Mouse (Mus musculus) hindbrain, embryonic 12.5 days (tissue): Measurements from ENCODE around the gene Pdx1. TPM values are rescaled to one million over a fixed set of nuclear protein-coding genes. Genes with fewer than 3 reads are reported as not detected.
A peak's percentile ranks its signal among the peaks of the same experiment; 100 is the strongest.

Experiments
- ATAC-seq: fragments of 200-750 bp; cut with Nextera tagmentation; 2 replicates; pipeline ENCODE4 v1.8.0; 2017; ENCODE audit warnings: moderate TSS enrichment; ENCODE audit not compliant: low FRiP score
- H3K27ac ChIP-seq: fragments of 300-500 bp; sonication (generic); 2 replicates; pipeline ENCODE4 v1.5.1; 2016; ENCODE audit warnings: mild to moderate bottlenecking
- H3K27me3 ChIP-seq: fragments of 300-500 bp; sonication (generic); 2 replicates; pipeline ENCODE4 v1.6.1; 2016; ENCODE audit warnings: mild to moderate bottlenecking
- H3K36me3 ChIP-seq: fragments of 300-500 bp; sonication (generic); 2 replicates; pipeline ENCODE4 v1.6.1; 2016; ENCODE audit warnings: mild to moderate bottlenecking
- H3K4me1 ChIP-seq: fragments of 300-500 bp; sonication (generic); 2 replicates; pipeline ENCODE4 v1.6.1; 2016
- H3K4me2 ChIP-seq: fragments of 300-500 bp; sonication (generic); replicated peaks from 2 replicates; pipeline ENCODE4 v1.6.1; 2016; ENCODE audit warnings: mild to moderate bottlenecking
- H3K4me3 ChIP-seq: fragments of 300-500 bp; sonication (generic); 2 replicates; pipeline ENCODE4 v1.5.1; 2016; ENCODE audit warnings: mild to moderate bottlenecking
- H3K9ac ChIP-seq: fragments of 300-500 bp; sonication (generic); 2 replicates; pipeline ENCODE4 v1.6.1; 2016; ENCODE audit warnings: mild to moderate bottlenecking, moderate library complexity
- H3K9me3 ChIP-seq: fragments of 300-500 bp; sonication (generic); replicated peaks from 2 replicates; pipeline ENCODE4 v1.6.1; 2016; ENCODE audit warnings: mild to moderate bottlenecking
- WGBS: fragments of 180-500 bp; shearing (Covaris S2); methylation state at CpG from one replicate; pipeline ENCODE4 v1.1.7; 2016; 5-methylcytosine and 5-hydroxymethylcytosine counted together
- polyA plus RNA-seq: library from polyadenylated mRNA; unstranded; fragments of >200 nt; fragmentation: Nextera tagmentation; extraction: Ambion mirVana; gene quantifications from 2 replicates; pipeline ENCODE4 v1.2.1, GENCODE M21; 2016

The Pdx1 gene
- polyA plus RNA-seq, 1 experiment from 2014 or later, result not detected

DNA sequence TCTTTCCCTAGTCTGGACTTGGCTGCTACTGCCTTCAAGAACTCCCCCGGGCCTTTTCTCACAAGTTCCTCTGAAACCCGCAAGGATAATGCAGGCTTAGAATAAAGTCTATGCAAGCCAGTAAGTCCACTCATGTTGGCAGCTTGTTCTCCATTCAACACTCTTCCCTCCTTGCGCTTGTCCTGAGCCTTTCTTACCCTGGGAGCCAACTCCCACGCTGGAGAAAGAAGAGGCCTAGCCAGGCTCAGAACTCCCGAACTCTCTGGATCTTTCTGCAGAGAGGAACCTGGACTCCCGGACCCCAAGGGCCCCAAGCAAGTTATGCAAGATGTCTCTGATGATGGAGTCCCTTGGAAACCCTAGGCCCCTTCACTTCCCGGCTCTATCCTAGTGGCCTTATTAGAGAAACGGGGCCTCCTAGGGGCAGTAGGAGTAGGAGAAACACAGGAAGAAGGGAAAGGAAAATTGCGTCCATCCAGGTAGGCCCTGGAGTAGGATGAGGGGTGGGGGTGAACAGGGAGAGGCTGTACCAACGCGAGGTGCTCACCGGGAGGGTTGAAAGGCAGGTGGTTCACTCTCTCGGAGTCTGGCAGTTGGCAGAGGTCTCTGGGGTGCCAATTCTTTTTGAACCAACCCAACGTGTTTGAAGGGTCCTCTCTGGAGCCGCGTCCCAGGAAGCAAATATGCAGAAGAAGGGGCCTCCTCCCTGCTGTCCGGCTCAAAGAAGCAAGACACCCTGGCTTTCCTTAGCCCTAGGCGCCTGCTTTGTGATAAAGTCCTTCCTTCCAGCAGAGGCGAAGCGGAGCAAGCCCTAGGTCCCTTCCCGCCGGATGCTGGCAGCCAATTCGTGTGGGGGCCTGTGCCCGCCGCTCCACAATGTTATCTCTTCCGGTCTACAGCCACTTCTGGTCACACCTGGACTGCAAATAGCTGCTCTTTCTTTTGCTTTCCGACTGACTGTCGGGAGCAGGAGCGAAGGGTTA is 1.2 kb downstream of the Pdx1 start:
- under 1% methylated on average over 29 of the region's 29 CpGs for WGBS
- Histone ChIP-seq H3K4me1 (no peaks in the 10 kb centered on the region), H3K4me2 (no peak overlapping the region), H3K27me3 (peaks cover 96% of the 10 kb centered on the region), H3K9me3 (no peaks in the 10 kb centered on the region), H3K4me3 (no peak overlapping the region), H3K36me3 (no peaks in the 10 kb centered on the region), H3K9ac (no peak overlapping the region), H3K27ac (no peak overlapping the region)
- no peak for ATAC-seq

DNA sequence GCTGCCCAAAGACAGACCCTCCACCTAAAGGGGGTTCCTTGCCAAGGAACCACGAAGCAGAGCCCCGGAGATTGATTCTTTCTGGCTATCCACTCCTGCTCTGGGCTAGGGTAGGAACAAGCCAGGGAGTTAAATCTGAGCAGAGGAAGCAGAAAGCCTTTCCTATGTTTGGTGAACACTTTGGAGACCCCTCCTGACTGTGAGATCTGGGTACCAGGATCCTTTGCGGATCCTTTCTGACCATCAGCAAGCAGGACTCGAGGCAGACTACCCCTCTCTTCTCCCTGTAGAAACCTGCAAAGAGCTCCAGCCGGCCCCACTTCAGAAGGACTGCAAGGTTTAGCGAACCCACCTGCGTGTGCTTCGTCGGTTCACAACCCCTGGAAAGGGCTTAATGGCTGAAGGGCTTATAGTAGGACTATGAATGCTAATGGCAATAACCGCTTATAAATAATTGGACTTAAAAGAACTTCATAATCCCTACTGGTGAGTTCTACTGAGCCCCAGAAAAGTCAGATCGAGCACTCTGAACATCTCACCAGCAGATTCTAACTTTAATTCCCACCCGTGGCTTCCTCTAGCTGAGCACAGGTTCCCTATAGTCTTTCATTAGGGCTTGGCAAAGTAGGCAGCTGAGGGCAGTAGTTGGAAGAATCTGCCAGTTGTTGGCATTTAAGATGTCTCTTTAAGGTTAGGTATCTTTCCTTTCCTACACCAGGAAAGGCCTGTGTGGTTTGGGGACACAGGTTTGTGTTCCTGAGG is 2.5 kb downstream of the Pdx1 start:
- 3% methylated on average over 12 of the region's 12 CpGs for WGBS
- no peak overlapping the region for H3K4me3 ChIP-seq
- H3K36me3 ChIP-seq, result no peaks in the 10 kb centered on the region
- no peak overlapping the region for H3K4me2 ChIP-seq
- H3K27ac ChIP-seq, result no peak overlapping the region
- no peaks in the 10 kb centered on the region for H3K9me3 ChIP-seq
- no peak overlapping the region for H3K9ac ChIP-seq
- no peaks in the 10 kb centered on the region for H3K4me1 ChIP-seq
- ATAC-seq, result no peak
- peaks cover 96% of the 10 kb centered on the region for H3K27me3 ChIP-seq

DNA sequence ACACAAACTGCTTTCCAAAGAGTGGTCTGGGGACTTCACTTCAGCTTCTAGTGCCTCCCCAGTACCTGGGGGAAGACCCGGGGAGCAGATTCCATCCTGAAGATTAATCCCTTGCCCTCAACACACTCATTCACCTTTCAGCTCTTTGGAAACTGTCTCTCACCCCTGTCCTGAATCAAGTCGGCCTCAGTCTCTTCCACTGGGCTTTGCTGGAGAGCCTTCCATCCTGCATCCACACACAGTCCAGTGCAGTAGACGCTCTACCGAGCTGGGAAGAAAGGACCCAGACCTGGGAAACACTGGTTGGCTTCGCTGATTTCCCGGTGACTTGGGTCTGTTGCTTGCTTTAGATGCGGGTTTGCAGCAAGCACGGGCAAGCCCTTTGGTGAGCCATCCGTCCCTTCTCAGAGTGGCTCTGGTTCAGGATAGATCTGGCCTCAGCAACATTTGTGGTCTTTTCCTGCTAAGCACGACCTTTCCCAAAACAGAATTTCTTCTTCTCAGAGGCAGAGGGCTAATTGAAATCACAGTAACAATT is 3.1 kb downstream of the Pdx1 start:
- peaks cover 96% of the 10 kb centered on the region for H3K27me3 ChIP-seq
- H3K9ac ChIP-seq, result no peak overlapping the region
- no peak for ATAC-seq
- H3K27ac ChIP-seq, result no peak overlapping the region
- no peak overlapping the region for H3K4me3 ChIP-seq
- no peaks in the 10 kb centered on the region for H3K9me3 ChIP-seq
- no peaks in the 10 kb centered on the region for H3K4me1 ChIP-seq
- WGBS, result 1% methylated on average over 10 of the region's 10 CpGs
- H3K4me2 ChIP-seq, result no peak overlapping the region
- no peaks in the 10 kb centered on the region for H3K36me3 ChIP-seq

GRCm38 (mm10) chr5:147274174-147275141 is 4.7 kb downstream of the Pdx1 start:
- H3K27ac ChIP-seq, result no peak overlapping the region
- peaks cover 96% of the 10 kb centered on the region for H3K27me3 ChIP-seq
- no peak overlapping the region for H3K4me2 ChIP-seq
- H3K4me3 ChIP-seq, result no peak overlapping the region
- under 1% methylated on average over 48 of the region's 48 CpGs for WGBS
- H3K9ac ChIP-seq, result no peak overlapping the region
- H3K9me3 ChIP-seq, result no peaks in the 10 kb centered on the region
- H3K36me3 ChIP-seq, result no peaks in the 10 kb centered on the region
- ATAC-seq, result no peak
- H3K4me1 ChIP-seq, result no peaks in the 10 kb centered on the region

DNA sequence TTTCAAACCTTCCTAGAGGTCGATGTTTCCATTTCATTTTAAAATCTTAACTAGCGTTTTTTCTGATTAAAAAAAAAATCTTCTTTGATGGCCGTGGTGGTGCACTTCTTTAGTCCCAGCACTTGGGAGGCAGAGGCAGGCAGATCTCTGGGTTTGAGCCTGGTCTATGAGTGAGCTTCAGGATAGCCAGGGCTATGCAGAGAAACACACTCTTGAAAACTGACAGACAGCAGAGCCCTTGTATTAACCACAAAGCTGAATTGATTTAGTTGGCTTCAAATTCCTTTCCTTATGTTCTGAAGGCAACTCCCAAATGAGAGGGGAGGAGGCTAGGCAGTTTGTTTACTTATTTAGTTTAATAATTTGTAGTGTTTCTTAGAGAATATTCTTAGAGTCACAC is 6.0 kb downstream of the Pdx1 start:
- Histone ChIP-seq H3K36me3 (no peaks in the 10 kb centered on the region), H3K4me1 (no peaks in the 10 kb centered on the region), H3K4me2 (no peak overlapping the region), H3K27me3 (peaks cover 96% of the 10 kb centered on the region), H3K9me3 (no peaks in the 10 kb centered on the region), H3K9ac (no peak overlapping the region), H3K4me3 (no peak overlapping the region), H3K27ac (no peak overlapping the region)
- whole genome bisulfite sequencing, result 13% methylated on average over 3 of the region's 3 CpGs
- no peak for ATAC-seq

DNA sequence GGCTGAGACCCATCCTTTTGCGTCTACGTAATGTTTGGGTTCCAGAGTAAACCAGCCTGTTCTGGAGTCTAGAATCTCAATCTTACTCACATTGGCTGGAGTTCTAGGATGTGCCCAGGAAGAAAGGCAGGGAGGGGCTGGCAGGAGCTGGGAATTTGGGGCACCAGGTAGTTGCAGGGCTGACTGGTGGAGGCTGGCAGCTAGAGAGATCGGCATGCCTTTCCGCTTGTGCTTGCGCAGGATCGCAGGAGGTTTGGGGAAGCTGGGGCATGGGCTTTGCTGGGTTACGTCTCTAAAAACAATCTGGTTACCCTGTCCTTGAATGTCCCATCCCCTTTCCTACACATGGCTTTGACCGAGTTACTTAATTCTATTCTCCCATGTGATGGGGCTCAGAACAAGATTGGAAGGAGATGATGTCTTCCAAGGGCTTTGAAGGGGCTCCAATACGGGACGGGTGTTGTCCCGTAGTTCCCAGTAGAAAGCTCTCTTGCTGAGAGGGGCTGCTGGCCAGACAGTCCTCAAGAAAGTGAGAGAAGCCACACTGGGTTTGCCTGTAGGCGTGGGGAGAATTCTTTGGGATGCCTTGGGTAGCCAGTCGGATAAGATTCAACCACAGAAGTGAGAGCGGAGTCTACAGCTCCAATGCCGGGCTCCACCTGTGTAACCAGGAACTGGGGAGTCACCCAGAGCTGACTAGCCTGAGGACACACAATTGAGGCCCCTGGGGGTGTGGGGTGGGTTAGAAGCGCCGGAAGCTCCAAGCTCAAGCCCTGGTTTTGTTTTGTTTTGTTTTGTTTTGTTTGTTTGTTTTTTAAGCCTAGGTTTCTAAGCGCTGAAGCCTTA is 7.2 kb downstream of the Pdx1 start:
- ATAC-seq, result no peak
- Histone ChIP-seq H3K27me3 (peaks cover 97% of the 10 kb centered on the region), H3K4me2 (no peak overlapping the region), H3K4me3 (no peak overlapping the region), H3K9ac (no peak overlapping the region), H3K4me1 (no peaks in the 10 kb centered on the region), H3K27ac (no peak overlapping the region), H3K9me3 (no peaks in the 10 kb centered on the region), H3K36me3 (no peaks in the 10 kb centered on the region)
- WGBS, result 1% methylated on average over 18 of the region's 18 CpGs

- H3K4me1 ChIP-seq, result no peaks in the 10 kb centered on the region
- no peak overlapping the region for H3K4me2 ChIP-seq
- no peak for ATAC-seq
- H3K9me3 ChIP-seq, result no peaks in the 10 kb centered on the region
- WGBS, result under 1% methylated on average over 13 of the region's 13 CpGs
- no peak overlapping the region for H3K27ac ChIP-seq
- H3K36me3 ChIP-seq, result no peaks in the 10 kb centered on the region
- no peak overlapping the region for H3K4me3 ChIP-seq
- H3K9ac ChIP-seq, result no peak overlapping the region
- peaks cover 97% of the 10 kb centered on the region for H3K27me3 ChIP-seq
These were observed 7.8 kb downstream of the Pdx1 start for GRCm38 (mm10) chr5:147277547-147277925.

DNA sequence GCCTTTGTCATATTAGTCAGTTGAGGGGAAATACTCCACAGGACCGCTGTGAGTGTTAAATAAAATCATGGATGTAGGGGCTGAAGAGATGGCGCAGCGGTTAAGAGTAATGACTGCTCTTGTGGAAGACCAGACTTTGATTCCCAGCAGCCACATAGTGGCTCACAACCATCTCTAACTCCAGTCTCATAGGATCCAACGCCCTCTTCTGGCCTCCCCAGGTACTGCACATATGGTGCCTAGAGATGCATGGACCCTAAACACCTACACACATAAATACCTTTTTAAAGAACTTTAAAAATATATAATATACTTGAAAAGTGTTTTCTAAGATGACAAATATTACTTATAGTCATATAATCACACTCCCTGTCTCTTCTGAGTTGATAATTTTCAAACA is 14.6 kb downstream of the Pdx1 start:
- Histone ChIP-seq H3K4me2 (no peak overlapping the region), H3K9me3 (no peaks in the 10 kb centered on the region), H3K27me3 (peaks cover 52% of the 10 kb centered on the region), H3K27ac (no peak overlapping the region), H3K36me3 (no peaks in the 10 kb centered on the region), H3K4me3 (no peak overlapping the region), H3K9ac (no peak overlapping the region), H3K4me1 (no peaks in the 10 kb centered on the region)
- no peak for ATAC-seq
- 72% methylated on average over 4 of the region's 4 CpGs for WGBS

DNA sequence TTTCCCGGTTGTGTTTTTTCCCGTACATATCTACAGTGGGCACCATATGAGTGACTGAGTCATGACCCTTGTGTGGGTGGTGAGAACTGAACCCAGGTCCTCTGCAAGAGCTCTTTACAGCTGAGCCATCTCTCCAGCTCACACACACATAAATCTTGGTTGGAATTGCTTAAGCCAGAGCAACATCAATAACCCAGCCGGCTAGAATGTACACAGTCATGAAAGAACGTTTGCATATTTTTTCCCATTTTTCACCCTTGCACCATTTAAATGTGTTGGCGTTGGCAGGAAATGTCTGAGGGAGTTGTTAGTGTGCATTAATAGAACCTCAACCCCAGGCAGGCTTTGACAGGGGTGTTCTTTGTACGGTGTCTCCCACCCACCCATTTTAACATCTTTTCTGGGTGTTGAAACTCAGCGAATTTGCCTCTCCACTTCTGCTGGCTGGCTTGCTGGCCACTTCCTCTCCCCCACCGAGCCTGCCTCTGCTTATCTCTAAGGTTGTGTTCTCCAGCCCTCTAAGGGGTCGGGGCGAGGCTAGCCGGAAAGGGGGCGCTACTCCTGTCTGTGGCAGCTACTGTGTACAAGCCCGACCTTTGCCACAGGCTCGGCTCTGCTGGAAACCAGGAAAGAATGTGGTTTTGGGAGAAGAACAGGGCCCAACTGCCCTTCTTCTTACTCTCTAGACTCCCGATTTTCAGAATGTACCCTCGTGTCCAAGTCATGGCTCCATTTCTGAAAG is 22.2 kb downstream of the Pdx1 start:
- no peaks in the 10 kb centered on the region for H3K9me3 ChIP-seq
- H3K4me3 ChIP-seq, result no peak overlapping the region
- H3K27ac ChIP-seq, result no peak overlapping the region
- WGBS, result 33% methylated on average over 16 of the region's 16 CpGs
- H3K36me3 ChIP-seq, result no peaks in the 10 kb centered on the region
- no peak overlapping the region for H3K4me2 ChIP-seq
- no peaks in the 10 kb centered on the region for H3K4me1 ChIP-seq
- peaks cover 62% of the 10 kb centered on the region for H3K27me3 ChIP-seq
- ATAC-seq, result no peak
- no peak overlapping the region for H3K9ac ChIP-seq

GRCm38 (mm10) chr5:147292506-147293120 is 22.9 kb downstream of the Pdx1 start:
- H3K27ac ChIP-seq, result no peak overlapping the region
- H3K4me2 ChIP-seq, result no peak overlapping the region
- no peak overlapping the region for H3K9ac ChIP-seq
- H3K9me3 ChIP-seq, result no peaks in the 10 kb centered on the region
- WGBS, result 45% methylated on average over 13 of the region's 13 CpGs
- no peak overlapping the region for H3K4me3 ChIP-seq
- H3K4me1 ChIP-seq, result no peaks in the 10 kb centered on the region
- no peaks in the 10 kb centered on the region for H3K36me3 ChIP-seq
- 0 out of 2 replicates have a peak, but pooled peaks have one; percentile 19 for ATAC-seq
- peaks cover 69% of the 10 kb centered on the region for H3K27me3 ChIP-seq
